Mouse (Mus musculus) heart, adult 18-20 months (tissue): ENCODE measurements around the gene Mrpl16. TPM values are rescaled to one million over a fixed set of nuclear protein-coding genes. Genes with fewer than 3 reads are reported as not detected.

Source experiments
- DNase-seq, 2 experiments: peaks; one replicate each; pipeline ENCODE4 v3.0.0; 2021 to 2022; ENCODE audit warnings: mixed read lengths in 1 of 2
- long read RNA-seq, 2 experiments: library from polyadenylated mRNA; stranded (forward); transcript quantifications; one replicate each; pipeline ENCODE4 v2.0.0; 2021
- total RNA-seq, 2 experiments: library from RNA; stranded (reverse); gene quantifications; 2 replicates each; pipeline ENCODE4 v1.2.3; 2021

Mrpl16 gene
- 100 to 1,000 TPM; 113 to 120 TPM for total RNA-seq
- long read RNA-seq, experiment 1, transcript Mrpl16-201 (4 exons, 1,162 nt) = major isoform, 61 of 113 reads
- long read RNA-seq, experiment 1, partial matches to known transcripts = 52 of 113 reads
- long read RNA-seq, experiment 1, other reads (novel, unspliced or antisense) = 0 of 113 reads
- long read RNA-seq, experiment 2, transcript Mrpl16-201 (4 exons, 1,162 nt) = major isoform, 47 of 81 reads
- long read RNA-seq, experiment 2, partial matches to known transcripts = 34 of 81 reads
- long read RNA-seq, experiment 2, other reads (novel, unspliced or antisense) = 0 of 81 reads

- peak; percentile 89 to 94 for DNase-seq
Observed at GRCm38 (mm10) chr19:11770205-11770892, at the start of gene Mrpl16. Mrpl16 (plus strand) TSS chr19:11770391.

- DNase-seq = no peak
Observed at GRCm38 (mm10) chr19:11723870-11724269, 46.3 kb upstream of the Mrpl16 start.

- no peak for DNase-seq
Observed at GRCm38 (mm10) chr19:11724275-11724674, 45.9 kb upstream of the Mrpl16 start.

- no peak for DNase-seq
Observed at GRCm38 (mm10) chr19:11725915-11726314, 44.3 kb upstream of the Mrpl16 start.

GRCm38 (mm10) chr19:11727304-11727703, 42.9 kb upstream of the Mrpl16 start:
- no peak for DNase-seq

- no peak for DNase-seq
Observed at GRCm38 (mm10) chr19:11730278-11730677, 39.9 kb upstream of the Mrpl16 start.

GRCm38 (mm10) chr19:11736455-11736854, 33.7 kb upstream of the Mrpl16 start:
- DNase-seq = no peak

- no peak for DNase-seq
Observed at GRCm38 (mm10) chr19:11745680-11746079, 24.5 kb upstream of the Mrpl16 start.

- DNase-seq = no peak
Observed at GRCm38 (mm10) chr19:11747298-11747697, 22.9 kb upstream of the Mrpl16 start, which contains the start of gene Gif. Gif (plus strand) TSS chr19:11747554.

GRCm38 (mm10) chr19:11765059-11765458, 5.1 kb upstream of the Mrpl16 start:
- no peak for DNase-seq

GRCm38 (mm10) chr19:11766413-11766812, 3.8 kb upstream of the Mrpl16 start:
- peak; percentile 14 to 43 for DNase-seq

- peak in 1 of 2 experiments; percentile 11 for DNase-seq
Observed at GRCm38 (mm10) chr19:11768163-11768562, 2.0 kb upstream of the Mrpl16 start.

GRCm38 (mm10) chr19:11769257-11769920, 802 bp upstream of the Mrpl16 start:
- DNase-seq = no peak

GRCm38 (mm10) chr19:11777191-11777865, 7.1 kb downstream of the Mrpl16 start:
- DNase-seq = peak; percentile 39 to 84

GRCm38 (mm10) chr19:11785409-11786154, 15.4 kb downstream of the Mrpl16 start:
- DNase-seq = no peak

- DNase-seq = no peak
Observed at GRCm38 (mm10) chr19:11787826-11788225, 17.6 kb downstream of the Mrpl16 start.

GRCm38 (mm10) chr19:11788876-11789275, 18.7 kb downstream of the Mrpl16 start:
- DNase-seq = no peak

- DNase-seq = no peak
Observed at GRCm38 (mm10) chr19:11791825-11792224, 21.6 kb downstream of the Mrpl16 start.

- DNase-seq = no peak
Observed at GRCm38 (mm10) chr19:11793741-11794359, 23.7 kb downstream of the Mrpl16 start.

- DNase-seq = no peak
Observed at GRCm38 (mm10) chr19:11794447-11794846, 24.3 kb downstream of the Mrpl16 start.
